In the genomic region with DNA sequence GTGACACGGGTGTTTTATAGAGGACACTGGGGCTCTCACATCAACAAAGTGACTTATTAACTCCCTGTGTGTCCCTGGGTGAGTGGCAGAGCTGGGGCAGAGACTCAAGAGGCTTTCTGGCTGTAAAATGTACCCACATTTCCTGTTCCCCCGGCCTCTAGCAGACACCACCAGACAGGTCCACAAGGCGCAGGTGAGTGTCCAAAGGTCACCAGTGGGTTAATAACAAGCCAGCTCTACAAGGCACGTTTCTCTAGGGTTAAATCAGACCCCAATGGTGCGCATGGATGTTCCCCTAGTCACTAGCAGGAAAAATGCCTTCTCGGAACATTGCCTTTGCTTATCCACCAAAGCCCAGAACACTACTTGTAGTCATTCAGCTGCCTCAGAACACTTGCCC, we compare ENCODE assay signal across 13 mouse cellular contexts. TPM values are rescaled to one million over a fixed set of nuclear protein-coding genes. Genes with fewer than 3 reads are reported as not detected.
DNase-seq lines count a peak whose midpoint lies in the region; ATAC-seq lines count a peak whose summit lies in the region.
"Had no signal": no experiment of that assay in that cellular context is flagged by ENCODE, and none has a peak within 500 bp of the region (broad histone marks: within the 10 kb centered on the region; RNA-seq: fewer than 3 reads in every experiment).

No protein-coding gene starts in this region.

- no peak for ATAC-seq in embryonic facial prominence, embryonic 14.5 days (ENCODE audit: low read depth)
- ATAC-seq in embryonic facial prominence, embryonic 15.5 days (ENCODE audit: insufficient number of reproducible peaks, low FRiP score, low TSS enrichment, low read depth), result no peak
- peak; percentile 7; the same call in 1 of the 2 replicates for ATAC-seq in kidney, embryonic 15.5 days (replicated peaks; ENCODE audit: low FRiP score)
- peak; percentile 23; the same call in 1 of the 2 replicates for ATAC-seq in liver, embryonic 16.5 days (ENCODE audit: low read depth)
- ATAC-seq in inflammation-experienced regulatory T-cells, adult 6 months, result no peak

- H3K36me3 ChIP-seq in embryonic facial prominence, embryonic 14.5 days (ENCODE audit: control insufficient read depth, insufficient read depth, low read length), result no peaks in the 10 kb centered on the region
- no peaks in the 10 kb centered on the region for H3K36me3 ChIP-seq in embryonic facial prominence, embryonic 10.5 days (replicated peaks)
- H3K36me3 ChIP-seq in embryonic facial prominence, embryonic 15.5 days, result no peaks in the 10 kb centered on the region
- no peaks in the 10 kb centered on the region for H3K36me3 ChIP-seq in kidney, embryonic 15.5 days
- H3K36me3 ChIP-seq in liver, embryonic 16.5 days (ENCODE audit: control insufficient read depth, insufficient read depth), result no peaks in the 10 kb centered on the region
- H3K36me3 ChIP-seq: forebrain, embryonic 12.5 days; neural tube, embryonic 15.5 days had no signal

- 57% methylated on average over 6 of the region's 6 CpGs for WGBS in embryonic facial prominence, embryonic 14.5 days
- WGBS in embryonic facial prominence, embryonic 10.5 days, result 73% methylated on average over 6 of the region's 6 CpGs
- 50% methylated on average over 6 of the region's 6 CpGs for WGBS in embryonic facial prominence, embryonic 15.5 days
- 13% methylated on average over 6 of the region's 6 CpGs for WGBS in kidney, embryonic 15.5 days
- WGBS in liver, embryonic 16.5 days (ENCODE audit: insufficient replicate concordance), result 31% methylated on average over 6 of the region's 6 CpGs

- H3K9me3 ChIP-seq in embryonic facial prominence, embryonic 14.5 days (ENCODE audit: control insufficient read depth, low read length), result no peaks in the 10 kb centered on the region
- no peaks in the 10 kb centered on the region for H3K9me3 ChIP-seq in embryonic facial prominence, embryonic 10.5 days
- no peaks in the 10 kb centered on the region for H3K9me3 ChIP-seq in embryonic facial prominence, embryonic 15.5 days (replicated peaks)
- no peaks in the 10 kb centered on the region for H3K9me3 ChIP-seq in kidney, embryonic 15.5 days (replicated peaks)
- H3K9me3 ChIP-seq in liver, embryonic 16.5 days (replicated peaks; ENCODE audit: control insufficient read depth, low read length), result no peaks in the 10 kb centered on the region
- H3K9me3 ChIP-seq: forebrain, embryonic 12.5 days; neural tube, embryonic 15.5 days had no signal

- no peak overlapping the region for H3K9ac ChIP-seq in embryonic facial prominence, embryonic 14.5 days (ENCODE audit: low read depth, low read length)
- no peak overlapping the region for H3K9ac ChIP-seq in embryonic facial prominence, embryonic 15.5 days
- H3K9ac ChIP-seq in kidney, embryonic 15.5 days, result no peak overlapping the region
- no peak overlapping the region for H3K9ac ChIP-seq in liver, embryonic 16.5 days (ENCODE audit: low read depth, low read length)
- H3K9ac ChIP-seq: forebrain, embryonic 12.5 days; neural tube, embryonic 15.5 days had no signal

- H3K4me1 ChIP-seq in embryonic facial prominence, embryonic 14.5 days (ENCODE audit: control insufficient read depth, insufficient read depth, low read length), result peaks cover 74% of the 10 kb centered on the region
- peaks cover 85% of the 10 kb centered on the region for H3K4me1 ChIP-seq in embryonic facial prominence, embryonic 10.5 days
- peaks cover 84% of the 10 kb centered on the region for H3K4me1 ChIP-seq in embryonic facial prominence, embryonic 15.5 days
- peaks cover 99% of the 10 kb centered on the region for H3K4me1 ChIP-seq in kidney, embryonic 15.5 days
- H3K4me1 ChIP-seq in liver, embryonic 16.5 days (ENCODE audit: control insufficient read depth, low read depth, low read length), result peaks cover 2% of the 10 kb centered on the region

- DNase-seq in embryonic facial prominence, embryonic 14.5 days (ENCODE audit: low spot score), result no peak
- no peak for DNase-seq in embryonic facial prominence, embryonic 10.5 days (ENCODE audit: low spot score)
- DNase-seq in layer of hippocampus, adult 18-20 months (ENCODE audit: low spot score in 2 of 2), result no peak
- DNase-seq in thymus, postnatal 36 days, result no peak
- DNase-seq: thymus, adult 18-20 months had no signal

- 0 out of 2 replicates have a peak overlapping the region, but pooled peaks have one; percentile 81 for H3K27ac ChIP-seq in embryonic facial prominence, embryonic 14.5 days (replicated peaks; ENCODE audit: low read depth, low read length)
- no peak overlapping the region for H3K27ac ChIP-seq in embryonic facial prominence, embryonic 10.5 days (replicated peaks)
- H3K27ac ChIP-seq in embryonic facial prominence, embryonic 15.5 days (replicated peaks), result peak overlapping the region; percentile 78; the same call in 1 of the 2 replicates
- peak overlapping the region; percentile 93 for H3K27ac ChIP-seq in kidney, embryonic 15.5 days
- H3K27ac ChIP-seq in liver, embryonic 16.5 days (ENCODE audit: low read length), result peak overlapping the region; percentile 65
- H3K27ac ChIP-seq: forebrain, embryonic 12.5 days; neural tube, embryonic 15.5 days had no signal

- no peak overlapping the region for H3K4me2 ChIP-seq in embryonic facial prominence, embryonic 14.5 days (ENCODE audit: low read depth, low read length)
- no peak overlapping the region; the same call in 1 of the 2 replicates for H3K4me2 ChIP-seq in embryonic facial prominence, embryonic 15.5 days (replicated peaks)
- H3K4me2 ChIP-seq in kidney, embryonic 15.5 days, result peak overlapping the region; percentile 78
- peak overlapping the region; percentile 36 for H3K4me2 ChIP-seq in liver, embryonic 16.5 days (ENCODE audit: low read depth, low read length)
- H3K4me2 ChIP-seq: forebrain, embryonic 12.5 days; neural tube, embryonic 15.5 days had no signal

- H3K4me3 ChIP-seq in embryonic facial prominence, embryonic 14.5 days (ENCODE audit: low read depth, low read length), result no peak overlapping the region
- H3K4me3 ChIP-seq in embryonic facial prominence, embryonic 10.5 days, result no peak overlapping the region
- no peak overlapping the region for H3K4me3 ChIP-seq in embryonic facial prominence, embryonic 15.5 days (replicated peaks)
- no peak overlapping the region for H3K4me3 ChIP-seq in kidney, embryonic 15.5 days (replicated peaks)
- no peak overlapping the region; the same call in 1 of the 2 replicates for H3K4me3 ChIP-seq in liver, embryonic 16.5 days (ENCODE audit: low read depth, low read length)
- H3K4me3 ChIP-seq: forebrain, embryonic 12.5 days; neural tube, embryonic 15.5 days had no signal

- no peaks in the 10 kb centered on the region for H3K27me3 ChIP-seq in embryonic facial prominence, embryonic 14.5 days (replicated peaks; ENCODE audit: control insufficient read depth, insufficient read depth, low read length)
- H3K27me3 ChIP-seq in embryonic facial prominence, embryonic 10.5 days (replicated peaks; ENCODE audit: low read depth, poor library complexity, severe bottlenecking), result peaks cover 38% of the 10 kb centered on the region
- H3K27me3 ChIP-seq in embryonic facial prominence, embryonic 15.5 days, result no peaks in the 10 kb centered on the region
- peaks cover 4% of the 10 kb centered on the region; the same call in 1 of the 2 replicates for H3K27me3 ChIP-seq in kidney, embryonic 15.5 days
- peaks cover 8% of the 10 kb centered on the region for H3K27me3 ChIP-seq in liver, embryonic 16.5 days (ENCODE audit: control insufficient read depth, insufficient read depth, low read depth, low read length)

RNA-seq across cellular contexts. Expression of a gene that starts 6.0 kb away (rescaled TPM):
- 57.1 and 58.4 TPM in 2 replicates for polyA plus RNA-seq in embryonic facial prominence, embryonic 14.5 days (2014; fragmentation: Nextera tagmentation; extraction: Ambion mirVana)
- 25.5 and 26.0 TPM in 2 replicates for polyA plus RNA-seq in embryonic facial prominence, embryonic 10.5 days (2016; fragmentation: Nextera tagmentation; extraction: Ambion mirVana)
- polyA plus RNA-seq in embryonic facial prominence, embryonic 15.5 days (2015; fragmentation: Nextera tagmentation; extraction: Ambion mirVana), result 113 and 114 TPM in 2 replicates
- polyA plus RNA-seq in kidney, embryonic 15.5 days (2015; fragmentation: Nextera tagmentation; extraction: Ambion mirVana), result 149 and 161 TPM in 2 replicates
- 70.1 and 72.5 TPM in 2 replicates for polyA plus RNA-seq in liver, embryonic 16.5 days (2015; fragmentation: Nextera tagmentation; extraction: Ambion mirVana)
- total RNA-seq in layer of hippocampus, adult 18-20 months (2021), result 100 to 1,000 TPM; 122 to 140 TPM
- polyA plus RNA-seq in inflammation-experienced regulatory T-cells, adult 6 months (2017; shearing (Covaris generic)), result 10 to 100 TPM; 12.0 to 42.7 (median 41.8) TPM

RNA-seq across cellular contexts. Expression of a gene that starts 19.1 kb away (rescaled TPM):
- polyA plus RNA-seq in embryonic facial prominence, embryonic 14.5 days (2014; fragmentation: Nextera tagmentation; extraction: Ambion mirVana), result 63.3 and 68.3 TPM in 2 replicates
- 52.5 and 53.1 TPM in 2 replicates for polyA plus RNA-seq in embryonic facial prominence, embryonic 10.5 days (2016; fragmentation: Nextera tagmentation; extraction: Ambion mirVana)
- polyA plus RNA-seq in embryonic facial prominence, embryonic 15.5 days (2015; fragmentation: Nextera tagmentation; extraction: Ambion mirVana), result 66.3 and 67.8 TPM in 2 replicates
- polyA plus RNA-seq in kidney, embryonic 15.5 days (2015; fragmentation: Nextera tagmentation; extraction: Ambion mirVana), result 59.2 and 64.2 TPM in 2 replicates
- polyA plus RNA-seq in liver, embryonic 16.5 days (2015; fragmentation: Nextera tagmentation; extraction: Ambion mirVana), result 24.5 and 24.8 TPM in 2 replicates
- total RNA-seq in layer of hippocampus, adult 18-20 months (2021), result 10 to 100 TPM; 37.9 to 39.9 TPM
- polyA plus RNA-seq in inflammation-experienced regulatory T-cells, adult 6 months (2017; shearing (Covaris generic)), result 10 to 100 TPM; 10.4 to 35.1 (median 25.4) TPM

RNA-seq across cellular contexts. Expression of a gene that starts 23.1 kb away (rescaled TPM):
- 12.5 and 14.7 TPM in 2 replicates for polyA plus RNA-seq in embryonic facial prominence, embryonic 14.5 days (2014; fragmentation: Nextera tagmentation; extraction: Ambion mirVana)
- polyA plus RNA-seq in embryonic facial prominence, embryonic 10.5 days (2016; fragmentation: Nextera tagmentation; extraction: Ambion mirVana), result 3.1 and 3.2 TPM in 2 replicates
- 12.2 and 12.5 TPM in 2 replicates for polyA plus RNA-seq in embryonic facial prominence, embryonic 15.5 days (2015; fragmentation: Nextera tagmentation; extraction: Ambion mirVana)
- polyA plus RNA-seq in kidney, embryonic 15.5 days (2015; fragmentation: Nextera tagmentation; extraction: Ambion mirVana), result 7.7 and 8.3 TPM in 2 replicates
- 4.6 and 5.6 TPM in 2 replicates for polyA plus RNA-seq in liver, embryonic 16.5 days (2015; fragmentation: Nextera tagmentation; extraction: Ambion mirVana)
- total RNA-seq in layer of hippocampus, adult 18-20 months (2021), result 1 to 10 TPM; 5.4 to 9.9 TPM
- 1 to 10 TPM in 1 of 3 experiments, not detected in 2; 4.5 TPM for polyA plus RNA-seq in inflammation-experienced regulatory T-cells, adult 6 months (2017; shearing (Covaris generic))

RNA-seq across cellular contexts. Expression of a gene that starts 32.8 kb away (rescaled TPM):
- polyA plus RNA-seq in embryonic facial prominence, embryonic 14.5 days (2014; fragmentation: Nextera tagmentation; extraction: Ambion mirVana), result 15.6 and 20.6 TPM in 2 replicates
- polyA plus RNA-seq in embryonic facial prominence, embryonic 10.5 days (2016; fragmentation: Nextera tagmentation; extraction: Ambion mirVana), result 0.23 and 0.85 TPM in 2 replicates
- polyA plus RNA-seq in embryonic facial prominence, embryonic 15.5 days (2015; fragmentation: Nextera tagmentation; extraction: Ambion mirVana), result 33.4 and 58.2 TPM in 2 replicates
- 1.1 and 2.4 TPM in 2 replicates for polyA plus RNA-seq in kidney, embryonic 15.5 days (2015; fragmentation: Nextera tagmentation; extraction: Ambion mirVana)
- polyA plus RNA-seq in liver, embryonic 16.5 days (2015; fragmentation: Nextera tagmentation; extraction: Ambion mirVana), result 0.09 and 0.12 TPM in 2 replicates
- 10 to 100 TPM; 11.0 to 11.2 TPM for total RNA-seq in layer of hippocampus, adult 18-20 months (2021)
- polyA plus RNA-seq in inflammation-experienced regulatory T-cells, adult 6 months (2017; shearing (Covaris generic)), result under 1 TPM in 1 of 3 experiments, not detected in 2; 0.21 TPM
- polyA plus RNA-seq: macrophage had no signal

RNA-seq across cellular contexts. Expression of a gene that starts 34.8 kb away (rescaled TPM):
- polyA plus RNA-seq in embryonic facial prominence, embryonic 14.5 days (2014; fragmentation: Nextera tagmentation; extraction: Ambion mirVana), result 0.42 and 0.52 TPM in 2 replicates
- polyA plus RNA-seq in embryonic facial prominence, embryonic 10.5 days (2016; fragmentation: Nextera tagmentation; extraction: Ambion mirVana), result not detected in 2 replicates
- 0.50 and 0.98 TPM in 2 replicates for polyA plus RNA-seq in embryonic facial prominence, embryonic 15.5 days (2015; fragmentation: Nextera tagmentation; extraction: Ambion mirVana)
- 0.05 and 0.08 TPM in 2 replicates for polyA plus RNA-seq in kidney, embryonic 15.5 days (2015; fragmentation: Nextera tagmentation; extraction: Ambion mirVana)
- 0.14 and 0.89 TPM in 2 replicates for polyA plus RNA-seq in liver, embryonic 16.5 days (2015; fragmentation: Nextera tagmentation; extraction: Ambion mirVana)
- under 1 TPM; 0.38 to 0.42 TPM for total RNA-seq in layer of hippocampus, adult 18-20 months (2021)
- not detected for polyA plus RNA-seq in inflammation-experienced regulatory T-cells, adult 6 months (2017; shearing (Covaris generic))
- total RNA-seq: adrenal gland, postnatal 36 days had no signal
- polyA plus RNA-seq: macrophage had no signal

Comparison
In these comparisons a context has a peak if more than half of its experiments do, and no peak if none do; other contexts are left out.
1. ATAC-seq: peak in kidney, embryonic 15.5 days (single experiment) and liver, embryonic 16.5 days (single experiment); none in embryonic facial prominence, embryonic 14.5 days (single experiment), embryonic facial prominence, embryonic 15.5 days (single experiment) and inflammation-experienced regulatory T-cells, adult 6 months (single experiment).
2. H3K4me2 ChIP-seq: peak in kidney, embryonic 15.5 days (single experiment) and liver, embryonic 16.5 days (single experiment); none in embryonic facial prominence, embryonic 14.5 days (single experiment) and embryonic facial prominence, embryonic 15.5 days (single experiment).